Mouse (Mus musculus): ENCODE data around the gene Fam178b. TPM values are rescaled to one million over a fixed set of nuclear protein-coding genes. Genes with fewer than 3 reads are reported as not detected.
A peak's percentile ranks its signal among the peaks of the same experiment; 100 is the strongest.

Gene Fam178b
- polyA plus RNA-seq (2021) = not detected

DNA sequence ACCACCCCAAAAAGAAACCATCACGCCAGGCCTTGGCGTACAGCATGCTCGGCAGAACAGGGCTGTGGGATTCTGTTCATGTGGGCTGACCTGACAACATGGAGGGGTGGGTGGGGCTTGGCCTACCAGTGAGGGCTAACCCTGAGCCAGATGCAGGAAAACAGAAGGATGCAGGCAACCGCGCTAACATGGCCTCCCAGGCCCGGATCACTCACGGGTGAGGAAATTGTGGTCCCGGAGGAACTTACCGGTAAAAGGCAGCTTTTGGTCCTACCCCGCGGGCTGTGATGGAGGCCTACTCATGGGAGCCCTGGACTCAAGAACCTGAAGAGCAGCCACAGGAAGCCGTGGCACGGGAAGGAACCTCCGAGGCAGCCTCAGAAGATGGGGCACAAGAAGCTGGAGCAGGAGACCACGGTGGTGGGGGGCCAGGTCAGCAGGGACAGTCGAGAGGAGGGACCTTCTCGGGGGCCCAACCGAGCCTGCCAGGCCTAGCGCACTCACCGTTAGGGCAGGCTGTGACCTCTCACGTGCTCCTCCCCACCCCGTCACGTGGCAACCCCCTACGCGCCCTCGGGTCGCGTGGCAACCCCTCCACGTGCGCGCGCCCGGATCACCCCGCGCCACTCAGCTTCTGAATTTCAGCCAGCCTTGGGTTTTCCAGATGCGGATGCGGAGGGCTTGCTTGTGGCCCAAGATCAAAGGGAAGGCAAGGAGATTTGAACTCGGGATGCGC, at the start of gene Fam178b:
Fam178b (minus strand) TSS at position 564 of the 736 bp plus-strand sequence.
- TF ChIP-seq CTCF (IDR thresholded peaks at IDR 0.05) = no peak
- ChIA-PET CTCF (interaction anchor here (1.3 kb wide), 2 partner anchors 14 to 135 kb away, joined by 4 to 11 read pairs; partner anchors contain the start of gene Ankrd39), POLR2A (no interaction called here)
- DNase-seq (ENCODE audit: low read depth, low spot score) (no peak), ATAC-seq (no peak)
- in situ Hi-C loops (cut with MboI; ENCODE audit: low pct_unique_long_range_greater_than_20kb) = no loop called here
- no peaks in the 10 kb centered on the region for H3K27me3 ChIP-seq

DNA sequence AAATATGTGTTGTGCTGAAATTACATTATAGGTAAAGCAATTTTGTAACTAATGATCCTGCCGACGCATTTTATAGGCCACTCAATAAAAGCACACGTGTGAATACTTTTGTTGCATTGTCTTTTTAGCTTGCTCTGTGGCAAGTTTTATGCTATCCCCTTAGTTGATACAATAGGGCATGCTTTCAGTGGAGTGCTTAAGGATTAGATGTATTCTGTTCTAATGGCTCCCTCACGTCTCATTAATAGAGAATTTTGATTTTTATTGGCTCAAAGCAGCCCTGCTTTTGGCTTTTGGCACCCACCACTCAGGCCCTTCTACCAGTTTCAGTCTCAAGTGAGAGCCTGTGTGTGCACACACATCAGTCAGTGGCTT, 41.1 kb upstream of the Fam178b start:
- in situ Hi-C loops (cut with MboI; ENCODE audit: low pct_unique_long_range_greater_than_20kb) = no loop called here

DNA sequence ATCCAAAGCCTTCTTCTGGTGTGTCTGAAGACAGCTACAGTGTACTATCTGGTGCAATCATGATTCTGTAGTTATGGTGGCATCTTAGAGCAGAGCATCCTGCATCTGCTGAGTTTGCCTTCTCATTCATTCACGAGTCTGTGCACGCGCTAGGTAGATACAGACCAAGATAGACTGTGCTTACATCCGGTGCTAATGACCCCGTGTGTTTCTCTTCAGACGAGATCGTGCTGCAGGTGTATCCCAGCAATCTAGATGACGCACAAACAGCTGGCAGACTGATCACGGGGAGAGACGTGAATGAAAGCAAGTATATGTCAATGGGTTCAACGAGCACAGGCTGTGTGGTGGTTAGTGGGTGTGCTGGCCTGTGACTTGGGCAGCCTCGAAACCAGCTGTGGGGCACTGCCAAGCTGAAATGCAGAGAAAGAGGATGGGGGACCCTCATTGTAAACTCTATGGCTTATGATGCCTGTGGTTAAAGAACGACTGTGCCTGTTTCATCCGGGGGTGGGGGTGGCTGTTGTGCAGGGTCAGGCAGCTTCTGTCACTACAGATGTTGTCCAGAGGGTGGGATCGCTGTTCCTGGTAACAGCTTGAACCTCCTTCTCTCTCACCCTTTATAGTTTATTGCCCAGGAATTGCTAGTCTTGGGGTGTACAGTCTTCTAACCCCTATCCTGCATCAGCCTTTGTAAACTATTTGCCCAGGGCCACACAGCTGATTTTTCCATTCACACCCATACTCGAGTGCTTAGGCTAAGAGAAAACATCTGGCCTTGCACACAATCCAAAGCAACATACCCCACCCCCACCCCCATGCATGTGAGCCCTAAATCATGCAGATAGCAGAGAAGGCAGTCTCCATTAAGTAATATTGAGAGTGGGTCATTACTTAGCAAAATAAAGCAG, 40.4 kb upstream of the Fam178b start:
- DNase-seq (ENCODE audit: low read depth, low spot score) (no peak), ATAC-seq (no peak)
- no peaks in the 10 kb centered on the region for H3K27me3 ChIP-seq
- in situ Hi-C loops (cut with MboI; ENCODE audit: low pct_unique_long_range_greater_than_20kb) = no loop called here
- TF ChIP-seq CTCF (IDR thresholded peaks at IDR 0.05) = no peak
- ChIA-PET POLR2A (interaction anchor here (0.5 to 1.4 kb wide), 2 partner anchors 35 to 76 kb away, joined by 3 read pairs; no protein-coding TSS in a partner anchor), CTCF (interaction anchor here (1.1 kb wide), 1 partner anchor 14 kb away, joined by 3 read pairs; no protein-coding TSS in a partner anchor)

More for the DNA sequence above, 41.1 kb upstream of the Fam178b start:
- no peak for TF ChIP-seq CTCF (IDR thresholded peaks at IDR 0.05)
- ATAC-seq (no peak), DNase-seq (ENCODE audit: low read depth, low spot score) (no peak)
- CTCF ChIA-PET = interaction anchor here (1.1 kb wide), 1 partner anchor 13 kb away, joined by 3 read pairs; no protein-coding TSS in a partner anchor
- POLR2A ChIA-PET = interaction anchor here (0.5 to 1.4 kb wide), 2 partner anchors 35 to 76 kb away, joined by 3 read pairs; no protein-coding TSS in a partner anchor
- H3K27me3 ChIP-seq = no peaks in the 10 kb centered on the region

DNA sequence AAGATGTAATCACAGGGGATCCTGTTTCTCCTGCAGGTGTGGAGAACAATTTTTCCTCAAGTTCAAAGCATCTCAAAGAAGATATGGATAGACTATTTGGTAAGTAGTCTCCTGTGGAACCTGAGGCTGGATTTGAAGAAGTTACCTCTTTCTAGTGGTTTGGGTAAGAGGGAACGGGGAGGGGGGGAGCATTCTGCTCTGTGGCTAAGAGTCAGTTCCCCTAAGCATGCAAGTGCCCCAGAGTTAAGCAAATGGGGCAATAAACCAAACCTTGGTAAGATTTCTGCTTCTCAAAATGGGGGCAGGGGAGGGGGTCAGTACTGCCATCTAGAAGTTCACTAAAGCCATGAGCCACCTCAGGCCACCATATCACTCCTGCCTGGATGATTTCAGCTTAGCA, 35.8 kb upstream of the Fam178b start:
- DNase-seq (ENCODE audit: low read depth, low spot score) = no peak
- TF ChIP-seq CTCF (IDR thresholded peaks at IDR 0.05) = no peak
- CTCF ChIA-PET = no interaction called here
- POLR2A ChIA-PET = no interaction called here
- in situ Hi-C loops (cut with MboI; ENCODE audit: low pct_unique_long_range_greater_than_20kb) = no loop called here
- ATAC-seq = no peak
- no peaks in the 10 kb centered on the region for H3K27me3 ChIP-seq

DNA sequence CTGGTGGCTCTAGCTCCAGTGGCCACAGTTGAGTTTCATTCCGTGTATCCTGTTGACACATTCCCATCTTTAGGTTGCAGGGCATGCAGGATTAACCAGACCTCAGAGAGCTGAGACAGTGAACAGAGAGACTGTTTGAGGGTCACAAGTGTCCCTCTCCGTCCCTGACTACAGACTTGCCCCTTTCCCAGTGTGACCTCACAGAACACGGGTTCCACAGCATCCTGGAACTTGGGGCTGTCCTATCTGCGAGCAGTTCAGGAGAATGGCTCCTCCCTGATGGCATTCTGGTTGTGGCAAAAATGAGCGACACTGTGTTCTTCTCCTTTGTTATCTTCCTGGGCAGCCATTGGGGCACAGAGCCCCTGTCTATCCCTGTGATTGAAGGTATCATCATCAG, 31.3 kb upstream of the Fam178b start, which contains the start of gene Actr1b:
Actr1b (minus strand) TSS at position 112 of the 400 bp plus-strand sequence.
- DNase-seq (ENCODE audit: low read depth, low spot score) (no peak), ATAC-seq (no peak)
- POLR2A ChIA-PET = no interaction called here
- no peak for TF ChIP-seq CTCF (IDR thresholded peaks at IDR 0.05)
- H3K27me3 ChIP-seq = no peaks in the 10 kb centered on the region
- in situ Hi-C loops (cut with MboI; ENCODE audit: low pct_unique_long_range_greater_than_20kb) = no loop called here
- CTCF ChIA-PET = no interaction called here

DNA sequence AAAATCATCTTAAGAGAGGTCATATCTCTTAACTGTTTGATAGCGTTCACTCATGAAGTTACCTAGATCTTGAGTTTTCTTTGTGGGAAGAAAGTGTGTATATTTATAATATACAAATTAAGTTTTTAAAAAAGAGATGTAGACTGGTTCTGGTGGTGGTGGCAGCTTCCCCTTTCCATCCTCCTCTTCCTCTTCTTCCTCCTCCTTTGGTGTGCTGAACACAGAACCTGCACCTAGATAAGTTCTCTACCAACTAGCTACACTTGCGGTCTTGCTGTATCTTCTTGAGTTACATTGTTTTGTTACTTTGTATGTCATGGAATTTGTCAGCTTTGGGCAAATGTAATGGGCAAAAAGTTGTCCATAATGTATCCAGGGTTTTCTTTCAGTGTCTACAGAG, 28.1 kb upstream of the Fam178b start:
- DNase-seq (ENCODE audit: low read depth, low spot score) = no peak
- in situ Hi-C loops (cut with MboI; ENCODE audit: low pct_unique_long_range_greater_than_20kb) = no loop called here
- no peak for ATAC-seq
- no peak for TF ChIP-seq CTCF (IDR thresholded peaks at IDR 0.05)
- no peaks in the 10 kb centered on the region for H3K27me3 ChIP-seq
- POLR2A ChIA-PET = interaction anchor here (0.6 kb wide), 1 partner anchor 11 kb away, joined by 15 read pairs; no protein-coding TSS in a partner anchor
- CTCF ChIA-PET = no interaction called here

DNA sequence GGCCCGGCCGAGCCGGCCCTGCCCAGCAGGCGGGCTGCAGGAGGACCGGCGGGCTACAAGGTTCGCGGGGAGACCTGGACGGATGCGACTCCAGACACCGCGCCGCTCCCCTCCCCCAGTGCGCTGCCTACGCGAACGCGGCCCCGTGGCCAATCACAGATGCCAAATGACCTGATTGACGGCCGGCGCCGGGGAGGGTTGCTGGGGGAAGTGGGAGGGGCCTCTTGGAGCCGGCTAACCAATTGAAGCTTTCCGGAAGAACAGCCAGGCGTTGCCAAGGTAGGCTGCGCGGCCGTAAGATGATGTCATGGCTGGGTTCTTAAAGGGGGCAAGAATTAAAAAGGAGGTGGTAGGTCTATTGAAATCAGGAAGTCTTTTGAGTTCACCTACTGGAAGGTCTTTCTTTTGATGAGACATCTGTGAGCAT, 26.9 kb upstream of the Fam178b start, which contains the start of gene 4933424G06Rik:
4933424G06Rik (plus strand) TSS at position 296 of the 427 bp plus-strand sequence.
- no peak for TF ChIP-seq CTCF (IDR thresholded peaks at IDR 0.05)
- POLR2A ChIA-PET = no interaction called here
- DNase-seq (ENCODE audit: low read depth, low spot score) (peak; percentile 72), ATAC-seq (peak; percentile 94)
- in situ Hi-C loops (cut with MboI; ENCODE audit: low pct_unique_long_range_greater_than_20kb) = no loop called here
- CTCF ChIA-PET = no interaction called here
- no peaks in the 10 kb centered on the region for H3K27me3 ChIP-seq

DNA sequence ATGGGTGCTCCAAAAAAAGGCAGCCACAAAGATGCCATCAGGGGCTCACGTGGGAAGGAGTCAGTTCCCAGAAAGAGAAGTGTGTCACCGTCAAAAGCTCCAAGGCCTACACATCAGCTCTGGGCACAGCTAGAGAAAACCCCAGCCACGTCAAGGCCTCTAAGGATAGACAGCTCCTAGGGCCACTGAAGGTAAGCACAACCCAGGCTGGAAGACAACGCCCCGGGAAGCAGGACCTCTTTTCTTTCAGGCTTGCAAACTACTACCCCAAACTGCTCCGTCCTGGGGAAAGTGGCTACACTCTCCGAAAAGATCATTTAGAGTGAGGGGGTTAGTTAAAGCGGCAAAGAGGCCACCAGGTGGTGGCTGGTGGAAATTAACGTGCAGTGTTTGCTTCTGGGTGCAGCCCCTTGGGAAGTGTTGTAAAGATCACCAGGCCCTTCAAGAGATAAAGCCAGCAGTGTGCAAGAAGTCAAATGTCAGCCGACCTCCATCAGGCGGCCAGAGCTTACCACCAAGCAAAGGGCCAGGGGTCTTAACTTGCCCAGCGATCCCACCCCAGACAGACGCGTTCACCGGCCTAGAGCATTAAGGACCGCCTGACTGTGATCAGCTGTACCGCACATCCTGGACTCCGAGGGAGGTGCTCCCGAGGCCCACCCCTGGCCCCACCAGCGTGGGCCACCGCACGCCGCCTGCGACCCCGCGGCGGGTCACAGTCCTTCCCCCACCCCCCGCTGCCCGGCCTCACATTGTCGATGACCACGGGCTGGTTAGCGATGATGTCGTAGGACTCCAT, 26.3 kb upstream of the Fam178b start:
- in situ Hi-C loops (cut with MboI; ENCODE audit: low pct_unique_long_range_greater_than_20kb) = no loop called here
- DNase-seq (ENCODE audit: low read depth, low spot score) (no peak), ATAC-seq (peak; percentile 41)
- no peaks in the 10 kb centered on the region for H3K27me3 ChIP-seq
- POLR2A ChIA-PET = interaction anchor here (1.0 to 2.8 kb wide), 3 partner anchors 15 to 152 kb away, joined by 3 to 8 read pairs (median 5); partner anchors contain the start of gene Cox5b
- TF ChIP-seq CTCF (IDR thresholded peaks at IDR 0.05) = no peak
- CTCF ChIA-PET = interaction anchor here (0.7 to 2.3 kb wide), 5 partner anchors 10 to 162 kb away, joined by 3 to 5 read pairs (median 3); partner anchors contain the start of gene Ankrd39

DNA sequence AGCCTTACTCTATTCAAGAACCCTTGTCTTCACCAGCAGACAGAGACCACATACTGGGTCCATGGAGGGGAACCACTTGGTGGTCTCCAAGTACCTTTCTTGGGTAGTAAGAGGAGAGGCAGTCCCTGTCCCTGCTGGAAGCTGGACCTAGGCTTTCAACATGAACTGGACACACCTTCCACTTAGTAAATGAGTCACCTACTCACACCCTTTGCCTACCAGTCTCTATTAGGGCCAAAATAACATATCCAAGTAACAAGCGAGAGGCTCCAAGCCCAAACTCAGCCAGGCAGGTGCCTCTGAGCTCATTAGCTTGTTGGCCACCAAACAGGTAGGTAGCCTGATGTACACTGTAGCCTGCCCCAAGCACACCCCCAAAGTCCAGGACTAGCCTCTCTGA, 25.6 kb upstream of the Fam178b start:
- in situ Hi-C loops (cut with MboI; ENCODE audit: low pct_unique_long_range_greater_than_20kb) = no loop called here
- CTCF ChIA-PET = interaction anchor here (0.7 to 2.3 kb wide), 6 partner anchors 9 to 161 kb away, joined by 3 to 5 read pairs (median 3); partner anchors contain the start of gene Ankrd39
- ATAC-seq (no peak), DNase-seq (ENCODE audit: low read depth, low spot score) (no peak)
- H3K27me3 ChIP-seq = no peaks in the 10 kb centered on the region
- TF ChIP-seq CTCF (IDR thresholded peaks at IDR 0.05) = no peak
- POLR2A ChIA-PET = interaction anchor here (1.0 to 2.8 kb wide), 4 partner anchors 15 to 152 kb away, joined by 3 to 8 read pairs (median 4); partner anchors contain the start of gene Cox5b
